Mouse (Mus musculus): Measurements from ENCODE around the gene Mmp11.
"Not testable (repeated sequence)": the region's sequence is repeated elsewhere in the genome, so short reads cannot be mapped to it uniquely, and the experiment has no call there.

Gene Mmp11

GRCm38 (mm10) chr10:75896208-75896607 is 40.1 kb downstream of the Mmp11 start:
- DNase-seq: no peak

- DNase-seq: no peak
Observed at GRCm38 (mm10) chr10:75895730-75896129, 40.6 kb downstream of the Mmp11 start.

GRCm38 (mm10) chr10:75894601-75895000 is 41.7 kb downstream of the Mmp11 start:
- DNase-seq: no peak

- peak; percentile 94 to 95 for DNase-seq
Observed at GRCm38 (mm10) chr10:75893089-75893750, 43.1 kb downstream of the Mmp11 start, which contains the start of gene Derl3. TSS of gene Derl3 (plus strand) at chr10:75893413.

GRCm38 (mm10) chr10:75889406-75890153 is 46.7 kb downstream of the Mmp11 start:
- no peak for DNase-seq

GRCm38 (mm10) chr10:75887504-75887903 is 48.8 kb downstream of the Mmp11 start:
- not testable (repeated sequence) for DNase-seq

GRCm38 (mm10) chr10:75884742-75885141 is 51.6 kb downstream of the Mmp11 start:
- DNase-seq: no peak

GRCm38 (mm10) chr10:75883232-75883552 is 53.1 kb downstream of the Mmp11 start:
- DNase-seq: peak; percentile 62 to 69

- no peak for DNase-seq
Observed at GRCm38 (mm10) chr10:75882433-75883231, 53.7 kb downstream of the Mmp11 start.

- no peak for DNase-seq
Observed at GRCm38 (mm10) chr10:75881578-75882432, 54.5 kb downstream of the Mmp11 start.

- no peak for DNase-seq
Observed at GRCm38 (mm10) chr10:75880771-75881577, 55.3 kb downstream of the Mmp11 start.

- DNase-seq: no peak
Observed at GRCm38 (mm10) chr10:75880351-75880750, 55.9 kb downstream of the Mmp11 start.

GRCm38 (mm10) chr10:75878836-75879235 is 57.5 kb downstream of the Mmp11 start:
- DNase-seq: no peak

GRCm38 (mm10) chr10:75873543-75874170 is 62.6 kb downstream of the Mmp11 start:
- DNase-seq: no peak
